Mouse (Mus musculus) left cerebral cortex, adult 18-20 months (tissue): ENCODE results near the gene Olfr70. TPM values are rescaled to one million over a fixed set of nuclear protein-coding genes. Genes with fewer than 3 reads are reported as not detected.

Experiments
- DNase-seq, 2 experiments: peaks; one replicate each; pipeline ENCODE4 v3.0.0; 2021 to 2022; ENCODE audit warnings: low spot score in 2 of 2, mixed read lengths in 1 of 2
- total RNA-seq, 2 experiments: library from RNA; stranded (reverse); gene quantifications; 2 replicates each; pipeline ENCODE4 v1.2.3; 2021

The Olfr70 gene
- total RNA-seq, 2 experiments from 2014 or later, result not detected

GRCm38 (mm10) chr4:43713652-43714219 is 13.1 kb upstream of the Olfr70 start:
- no peak for DNase-seq

- peak; percentile 80 to 93 for DNase-seq
Measured at GRCm38 (mm10) chr4:43711821-43712220, 11.2 kb upstream of the Olfr70 start.

- DNase-seq, result no peak
Measured at GRCm38 (mm10) chr4:43709869-43710268, 9.3 kb upstream of the Olfr70 start, which contains the start of gene Olfr71. Gene Olfr71, minus strand, starts transcription at chr4:43710255.

GRCm38 (mm10) chr4:43705991-43706390 is 5.4 kb upstream of the Olfr70 start:
- DNase-seq, result no peak

GRCm38 (mm10) chr4:43703851-43704250 is 3.2 kb upstream of the Olfr70 start:
- no peak for DNase-seq

GRCm38 (mm10) chr4:43703439-43703838 is 2.8 kb upstream of the Olfr70 start:
- no peak for DNase-seq

GRCm38 (mm10) chr4:43696561-43696960 is 4.0 kb downstream of the Olfr70 start:
- DNase-seq, result no peak

GRCm38 (mm10) chr4:43695249-43695671 is 5.3 kb downstream of the Olfr70 start:
- DNase-seq, result no peak

- no peak for DNase-seq
Measured at GRCm38 (mm10) chr4:43694439-43695248, 6.0 kb downstream of the Olfr70 start.

- DNase-seq, result no peak
Measured at GRCm38 (mm10) chr4:43693806-43694241, 6.8 kb downstream of the Olfr70 start.

GRCm38 (mm10) chr4:43691026-43691425 is 9.6 kb downstream of the Olfr70 start:
- no peak for DNase-seq

- DNase-seq, result no peak
Measured at GRCm38 (mm10) chr4:43690021-43690420, 10.6 kb downstream of the Olfr70 start.

GRCm38 (mm10) chr4:43679416-43680043 is 21.1 kb downstream of the Olfr70 start:
- DNase-seq, result no peak

GRCm38 (mm10) chr4:43678541-43678940 is 22.1 kb downstream of the Olfr70 start:
- no peak for DNase-seq

- no peak for DNase-seq
Measured at GRCm38 (mm10) chr4:43675608-43676007, 25.0 kb downstream of the Olfr70 start.

- DNase-seq, result no peak
Measured at GRCm38 (mm10) chr4:43674974-43675373, 25.6 kb downstream of the Olfr70 start.

- no peak for DNase-seq
Measured at GRCm38 (mm10) chr4:43673703-43674102, 26.9 kb downstream of the Olfr70 start.

GRCm38 (mm10) chr4:43672070-43672469 is 28.5 kb downstream of the Olfr70 start:
- peak; percentile 82 to 93 for DNase-seq

- DNase-seq, result peak in 1 of 2 experiments; percentile 27
Measured at GRCm38 (mm10) chr4:43669428-43669794, 31.2 kb downstream of the Olfr70 start.

GRCm38 (mm10) chr4:43668782-43669427 is 31.7 kb downstream of the Olfr70 start, which contains the start of the genes Tmem8b and Fam221b:
Gene Tmem8b, plus strand, starts transcription at chr4:43668971.
Gene Fam221b, minus strand, starts transcription at chr4:43669145.
- peak; percentile 88 to 90 for DNase-seq

GRCm38 (mm10) chr4:43666412-43666811 is 34.2 kb downstream of the Olfr70 start:
- DNase-seq, result no peak
